Mouse (Mus musculus): ENCODE data around the gene Crocc.

Crocc gene

DNA sequence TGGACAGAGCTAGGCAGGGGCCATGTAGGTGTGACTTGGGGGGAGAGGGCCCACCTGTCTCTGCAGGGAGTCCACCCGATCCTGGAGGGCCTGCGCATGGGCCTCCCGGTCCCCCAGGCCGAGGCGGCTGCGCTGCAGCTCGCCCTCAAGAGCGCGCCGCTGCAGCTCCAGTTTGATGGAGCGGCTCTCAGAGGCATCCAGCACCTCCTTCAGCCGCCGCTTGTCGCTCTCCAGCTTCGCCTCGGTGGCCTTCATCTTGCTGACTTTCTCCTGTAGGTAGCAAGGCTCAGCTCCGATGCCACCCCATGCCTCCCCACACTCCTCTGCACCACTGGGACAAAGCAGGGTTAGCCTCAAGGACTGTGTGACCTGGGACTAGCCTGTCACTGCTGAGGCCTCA, 40.1 kb downstream of the Crocc start:
- no peak for DNase-seq (ENCODE audit: low spot score)

DNA sequence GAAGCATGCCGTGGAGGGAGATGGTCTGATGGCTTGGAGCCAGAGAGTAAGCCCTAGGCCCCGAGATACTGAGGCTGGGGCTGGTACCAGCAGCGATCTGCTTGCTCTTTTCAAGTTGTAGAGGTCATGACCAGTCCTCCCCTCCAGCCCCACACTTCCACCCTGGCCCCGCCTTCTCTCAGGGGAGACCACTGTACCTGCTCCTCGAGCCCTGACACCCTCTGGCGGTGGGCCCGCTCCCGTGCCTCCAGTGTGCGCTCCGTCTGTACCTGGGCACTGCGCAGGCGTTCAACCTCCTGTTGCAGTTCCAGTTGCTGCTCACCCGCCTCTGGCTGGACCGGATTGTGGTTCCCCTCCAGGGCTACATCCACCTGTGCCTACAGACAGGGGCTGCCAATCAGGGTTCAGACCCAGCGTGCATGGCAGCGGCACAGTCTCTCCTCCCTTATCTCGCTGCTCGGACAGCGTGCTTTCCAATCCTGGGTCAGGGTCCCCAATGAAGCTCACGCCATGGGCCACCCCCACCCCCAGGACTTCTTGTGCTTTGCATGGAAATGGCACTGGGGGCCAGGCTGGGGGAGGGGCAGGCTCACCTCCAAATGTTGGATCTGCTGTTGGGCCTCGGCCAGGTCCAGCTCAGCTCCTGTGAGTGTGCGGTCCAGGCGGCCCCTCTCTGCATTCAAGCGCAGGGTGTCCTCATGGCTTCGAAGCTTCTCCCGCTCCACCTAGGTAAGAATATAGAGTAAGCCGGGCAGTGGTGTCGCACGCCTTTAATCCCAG, 42.5 kb downstream of the Crocc start:
- no peak for DNase-seq (ENCODE audit: low spot score)

DNA sequence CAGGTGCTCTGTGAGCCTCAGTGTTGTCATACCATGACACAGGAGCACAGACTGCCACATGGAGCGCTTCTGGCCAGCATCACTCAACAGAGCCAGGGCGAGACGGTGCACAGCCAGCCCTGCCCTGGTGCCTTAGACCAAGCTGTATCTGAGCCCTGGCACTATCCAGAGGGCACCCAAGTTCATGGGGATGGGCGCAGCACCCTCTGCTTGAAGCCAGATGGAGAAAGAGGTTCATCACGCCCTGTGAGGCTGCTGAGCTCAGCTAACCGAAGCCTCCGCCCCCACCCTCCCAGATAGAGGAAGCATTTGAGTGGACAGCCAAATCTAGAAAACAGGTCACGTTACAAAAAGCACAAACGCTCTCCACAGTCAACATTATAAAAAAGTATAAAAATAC, 44.0 kb downstream of the Crocc start:
- no peak for DNase-seq (ENCODE audit: low spot score)

DNA sequence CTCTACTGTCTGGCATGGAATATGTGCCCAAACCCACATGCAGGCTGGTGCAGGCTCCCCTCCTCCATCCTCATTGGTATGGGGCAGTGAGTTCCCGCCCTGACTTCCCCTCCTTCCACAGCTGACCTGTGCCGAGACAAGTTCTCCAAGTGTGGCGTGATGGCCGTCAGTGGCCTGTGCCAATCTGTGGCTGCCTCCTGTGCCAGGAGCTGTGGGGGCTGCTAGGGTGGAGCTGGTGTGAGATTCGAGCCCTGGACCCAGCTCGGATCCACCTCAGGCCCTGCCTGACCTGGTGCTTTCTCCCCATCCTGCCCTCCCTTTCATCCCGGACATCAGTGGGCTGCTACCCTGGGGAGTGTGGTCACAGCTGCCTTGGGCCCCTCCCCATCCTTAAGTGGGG, 45.0 kb downstream of the Crocc start:
- DNase-seq (ENCODE audit: low spot score): no peak

DNA sequence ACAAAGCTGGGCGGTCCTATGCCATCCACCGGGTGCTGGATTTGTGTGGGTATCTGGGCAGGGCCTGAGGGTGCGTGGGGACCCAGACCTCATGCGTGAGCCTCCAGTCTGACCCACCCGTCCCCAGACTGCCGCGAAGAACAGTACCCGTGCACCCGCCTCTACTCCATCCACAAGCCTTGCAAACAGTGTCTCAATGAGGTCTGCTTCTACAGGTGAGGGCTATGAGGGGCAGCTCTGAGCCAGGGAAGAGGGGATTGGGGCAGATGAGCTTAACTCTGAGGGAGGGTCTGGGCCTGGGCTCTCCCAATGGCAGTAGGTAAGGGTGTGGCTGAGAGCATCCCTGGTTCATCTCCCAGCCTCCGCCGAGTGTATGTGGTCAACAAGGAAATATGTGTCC, 45.5 kb downstream of the Crocc start:
- DNase-seq (ENCODE audit: low spot score): no peak

DNA sequence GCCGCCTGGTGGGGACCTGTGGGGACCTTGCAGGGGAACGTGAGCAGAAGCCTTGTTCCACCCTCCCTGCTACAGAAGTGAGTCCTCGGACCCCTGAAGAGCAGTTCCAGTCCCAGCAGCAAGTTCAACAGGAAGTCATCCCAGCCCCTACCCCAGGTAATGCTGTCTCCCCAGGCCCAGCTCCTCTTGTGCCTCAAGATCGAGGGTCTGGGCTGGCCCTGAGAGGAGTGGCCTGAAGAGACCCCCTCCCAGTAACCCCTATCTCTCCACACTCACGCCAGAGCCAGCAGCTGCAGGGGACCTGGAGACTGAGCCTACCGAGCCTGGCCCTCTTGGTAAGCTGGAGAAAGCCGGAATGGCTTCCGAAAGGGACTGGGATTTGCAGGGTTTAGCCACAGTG, 46.2 kb downstream of the Crocc start:
- DNase-seq (ENCODE audit: low spot score): no peak

DNA sequence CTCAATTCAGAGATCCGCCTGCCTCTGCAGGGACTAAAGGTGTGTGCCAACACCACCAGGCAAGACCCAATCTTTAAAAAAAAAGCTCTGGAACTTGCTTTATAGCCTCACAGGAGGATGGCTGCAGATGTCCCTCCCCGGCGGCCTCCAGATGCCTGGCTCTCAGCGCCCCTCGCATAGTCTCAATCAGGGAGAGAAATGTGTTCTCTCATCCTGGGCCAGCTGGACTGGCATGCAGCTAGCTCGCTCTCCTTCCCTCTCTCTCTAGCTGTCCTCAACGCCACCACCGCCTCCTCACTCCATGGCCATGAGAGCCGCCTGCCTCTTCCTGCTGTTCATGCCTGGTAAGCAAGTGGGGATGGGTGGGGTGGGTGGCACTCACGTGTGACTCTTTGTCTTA, 47.8 kb downstream of the Crocc start:
- DNase-seq (ENCODE audit: low spot score): no peak

DNA sequence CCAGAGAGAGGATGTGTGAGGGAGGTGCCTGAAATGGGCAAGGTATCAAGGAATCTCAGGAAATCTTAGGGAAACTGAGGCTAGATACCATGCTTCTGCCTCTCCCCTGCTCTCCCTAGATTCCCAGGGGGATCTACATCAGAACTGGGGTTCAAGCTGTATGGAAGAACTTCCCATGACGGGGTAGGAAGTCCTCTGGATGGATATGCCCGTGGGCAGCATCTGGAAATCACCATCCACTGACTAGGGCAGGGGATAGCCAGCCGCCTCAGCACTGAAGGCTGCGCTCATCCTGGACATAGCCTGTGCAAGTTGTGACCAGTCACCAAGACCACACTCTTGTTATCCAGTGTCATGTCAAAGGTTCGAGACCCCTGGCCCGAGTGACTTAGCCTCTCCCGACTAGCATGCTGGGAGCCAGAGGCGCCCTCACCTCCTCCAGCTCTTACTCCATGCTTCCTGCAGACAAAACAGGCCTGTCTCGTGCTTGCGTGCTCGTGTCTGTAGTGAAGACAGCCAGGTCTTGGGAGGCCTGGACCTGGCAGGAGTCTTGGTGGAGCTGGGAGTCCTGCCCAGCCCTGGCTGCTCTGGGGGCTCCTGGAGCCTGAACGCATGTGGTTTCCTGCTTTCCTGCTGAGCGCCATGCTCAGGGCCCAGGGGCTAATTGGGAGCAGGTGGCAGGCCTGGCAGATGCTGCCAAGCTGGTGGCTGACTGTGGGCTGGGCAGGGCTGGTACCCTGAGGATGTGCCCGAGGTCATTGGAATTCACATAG, 48.6 kb downstream of the Crocc start:
- no peak for DNase-seq (ENCODE audit: low spot score)

DNA sequence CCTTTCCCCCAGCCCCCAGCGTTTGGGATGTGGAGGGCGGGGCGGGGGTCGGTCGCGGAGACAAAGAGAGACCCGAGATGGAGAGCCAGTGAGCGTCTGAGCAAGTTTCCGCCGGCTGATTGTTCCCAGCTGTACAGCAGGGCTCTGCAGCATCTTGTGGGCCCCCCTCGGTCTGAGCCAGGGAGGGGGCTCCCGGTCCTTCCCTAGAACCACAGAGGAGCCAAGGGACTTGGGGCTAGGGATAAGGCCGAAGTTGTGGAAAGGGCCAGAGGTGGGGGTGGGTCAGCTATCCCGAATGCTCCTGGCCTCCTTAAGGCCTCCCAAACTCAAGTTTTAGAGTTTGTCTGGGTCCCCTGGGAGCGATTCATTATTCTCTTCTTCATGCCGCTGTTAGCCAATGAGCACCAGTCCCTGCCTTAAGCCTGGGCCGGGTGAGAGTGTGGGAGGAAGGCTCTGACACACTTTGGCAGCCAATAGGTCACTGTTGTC, 49.4 kb downstream of the Crocc start:
- no peak for DNase-seq (ENCODE audit: low spot score)

DNA sequence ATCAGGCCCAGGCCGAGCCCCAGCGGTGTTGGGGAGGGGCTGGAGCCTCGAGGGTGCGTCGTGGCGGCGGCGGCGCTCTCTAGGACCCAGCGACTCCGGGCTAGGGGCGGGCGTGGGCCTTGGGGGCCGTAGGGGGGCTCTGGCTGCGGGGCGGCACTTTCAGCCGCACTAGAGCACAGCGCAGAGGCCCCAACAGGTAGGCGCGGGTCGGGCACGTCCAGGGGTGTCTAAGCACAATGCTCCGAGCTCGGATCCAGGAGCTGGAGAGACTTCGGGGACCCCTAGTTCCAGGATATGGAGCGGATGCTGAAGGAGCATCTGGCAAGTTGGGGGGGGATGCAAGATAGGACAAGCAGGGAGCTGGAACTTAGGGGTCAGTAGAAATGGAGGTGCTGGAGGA, 49.8 kb downstream of the Crocc start:
- DNase-seq (ENCODE audit: low spot score): no peak

DNA sequence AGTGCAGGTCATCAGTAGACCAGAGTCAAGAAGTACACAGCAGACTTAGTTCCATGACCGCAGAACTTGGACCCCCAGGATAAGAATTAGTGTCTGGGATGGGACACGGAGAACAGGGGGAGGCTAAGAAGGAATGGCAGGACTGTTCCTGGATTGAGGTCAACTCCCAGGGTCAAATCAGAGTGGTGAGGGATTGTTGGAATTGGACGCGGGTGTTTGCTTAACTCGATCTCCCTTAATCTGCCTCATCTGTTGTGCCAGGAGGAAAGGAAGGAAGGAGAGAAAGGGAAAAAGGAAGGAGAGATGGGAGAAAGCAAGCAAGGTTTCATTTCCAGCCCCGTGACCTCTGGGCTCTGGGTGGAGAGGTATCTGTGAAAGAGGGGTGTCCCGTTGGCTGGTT, 50.2 kb downstream of the Crocc start, which contains the start of gene Mfap2:
Gene Mfap2, plus strand, starts transcription at position 301 of the 400 bp plus-strand sequence.
- no peak for DNase-seq (ENCODE audit: low spot score)

DNA sequence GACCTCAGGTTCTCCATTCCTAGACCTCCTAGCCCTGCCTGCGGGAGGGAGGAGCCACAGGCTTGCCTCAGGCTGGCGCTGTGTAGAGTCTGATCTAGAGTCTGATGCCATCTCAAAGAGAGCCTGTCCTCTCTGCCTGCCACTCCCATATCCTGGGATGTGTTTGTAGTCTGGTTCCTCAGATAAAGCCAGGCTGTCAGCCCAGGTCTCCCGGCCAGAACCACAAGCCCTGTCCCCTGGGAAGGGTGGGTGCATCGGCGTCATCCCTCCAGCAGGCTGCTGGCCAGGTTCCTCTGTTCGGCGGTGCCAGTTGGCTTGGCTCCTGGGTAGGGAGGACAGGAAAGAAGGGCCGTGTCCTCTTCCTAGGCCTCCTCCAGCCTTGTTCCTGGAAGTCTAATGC, 52.3 kb downstream of the Crocc start:
- no peak for DNase-seq (ENCODE audit: low spot score)

DNA sequence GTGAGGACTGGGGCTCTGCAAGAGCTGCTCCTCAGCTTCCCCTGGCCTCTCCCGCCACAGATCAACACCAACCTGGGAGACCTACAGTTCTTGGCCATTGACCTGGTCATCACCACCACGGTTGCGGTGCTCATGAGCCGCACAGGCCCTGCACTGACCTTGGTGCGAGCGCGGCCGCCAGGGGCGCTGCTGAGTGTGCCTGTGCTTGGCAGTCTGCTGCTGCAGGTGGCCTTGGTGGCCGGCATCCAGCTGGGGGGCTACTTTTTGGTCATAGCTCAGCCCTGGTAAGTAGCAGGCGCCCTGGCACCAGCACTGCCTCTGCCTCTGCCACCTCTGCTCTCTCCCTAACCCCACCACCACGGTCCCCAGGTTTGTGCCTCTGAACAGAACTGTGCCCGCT, 54.4 kb downstream of the Crocc start:
- DNase-seq (ENCODE audit: low spot score): no peak

DNA sequence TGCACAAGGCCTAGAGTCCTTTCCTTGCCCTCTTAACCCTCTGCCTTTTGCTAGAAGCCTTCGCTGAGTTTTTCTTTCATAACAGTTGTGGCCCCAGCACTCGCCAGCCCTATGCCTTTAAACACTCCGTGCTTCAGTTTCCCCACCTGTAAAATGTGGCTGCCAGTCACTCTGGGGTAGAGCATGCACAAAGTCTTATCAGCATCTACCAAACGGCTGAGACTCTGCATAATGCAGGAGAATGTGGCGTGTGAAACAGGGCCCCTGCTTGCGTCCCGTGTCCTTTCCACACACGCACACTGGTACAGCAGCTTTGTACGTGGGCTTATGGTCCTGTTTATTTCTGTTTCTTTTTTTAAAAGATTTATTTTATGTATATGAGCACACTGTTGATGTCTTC, 63.5 kb downstream of the Crocc start:
- DNase-seq (ENCODE audit: low spot score): no peak

DNA sequence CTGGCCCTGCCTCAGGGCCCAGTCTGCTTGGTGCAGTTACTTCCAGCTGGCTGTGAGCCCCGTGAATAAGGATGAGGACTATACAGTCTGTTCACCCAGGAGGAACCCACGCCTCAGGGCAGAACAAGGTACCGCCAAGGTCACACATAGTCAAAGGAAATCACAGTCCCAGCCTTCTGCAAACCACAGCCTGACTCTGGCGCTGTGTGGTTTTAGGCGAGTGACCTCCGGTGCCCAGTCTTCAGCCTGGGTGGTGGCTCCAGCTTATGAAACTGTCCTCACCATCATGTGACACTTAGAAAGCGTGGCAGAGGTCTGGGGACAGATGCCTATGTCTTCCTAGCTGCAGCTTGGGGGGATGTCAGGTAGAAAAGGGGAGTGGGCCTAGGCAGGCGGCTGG, 64.5 kb downstream of the Crocc start:
- DNase-seq (ENCODE audit: low spot score): no peak

DNA sequence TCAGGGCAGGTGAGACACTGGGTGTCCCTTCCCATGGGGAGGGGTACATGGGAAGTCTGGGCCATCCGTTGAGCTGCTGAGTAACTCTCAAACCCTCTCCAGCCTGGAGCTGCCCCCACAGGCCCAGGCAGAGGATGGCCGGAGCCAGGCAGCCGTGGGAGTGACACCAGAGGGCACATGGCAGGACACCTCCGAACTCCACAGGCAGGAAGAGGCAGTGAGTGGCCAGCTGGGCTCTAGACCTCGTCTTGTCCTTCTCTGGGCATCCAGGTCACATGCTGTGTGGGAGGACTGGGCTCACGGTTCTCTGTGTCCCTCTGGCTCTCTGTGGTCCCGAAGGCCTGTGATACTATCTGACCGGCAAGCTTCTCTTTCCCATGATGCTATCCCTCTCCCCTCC, 66.5 kb downstream of the Crocc start:
- no peak for DNase-seq (ENCODE audit: low spot score)

DNA sequence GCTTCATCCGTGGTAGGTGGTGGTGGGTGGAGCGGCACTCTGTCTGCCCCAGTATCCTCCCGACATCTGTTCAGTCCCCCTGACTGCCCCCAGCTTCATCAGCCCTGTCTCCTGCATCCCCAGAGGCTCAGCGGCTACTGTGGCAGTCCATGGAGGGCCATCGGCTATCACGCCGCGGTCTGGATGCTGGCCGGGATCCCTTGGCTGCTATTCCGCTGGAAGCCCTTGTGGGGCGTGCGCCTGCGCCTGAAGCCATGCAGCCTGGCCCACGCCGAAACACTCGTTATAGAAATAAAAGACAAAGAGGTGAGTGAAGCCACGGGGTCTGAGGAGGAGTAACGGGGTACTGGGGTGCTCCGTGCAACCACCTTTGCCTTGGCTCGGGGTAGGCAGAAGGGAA, 68.1 kb downstream of the Crocc start:
- no peak for DNase-seq (ENCODE audit: low spot score)

DNA sequence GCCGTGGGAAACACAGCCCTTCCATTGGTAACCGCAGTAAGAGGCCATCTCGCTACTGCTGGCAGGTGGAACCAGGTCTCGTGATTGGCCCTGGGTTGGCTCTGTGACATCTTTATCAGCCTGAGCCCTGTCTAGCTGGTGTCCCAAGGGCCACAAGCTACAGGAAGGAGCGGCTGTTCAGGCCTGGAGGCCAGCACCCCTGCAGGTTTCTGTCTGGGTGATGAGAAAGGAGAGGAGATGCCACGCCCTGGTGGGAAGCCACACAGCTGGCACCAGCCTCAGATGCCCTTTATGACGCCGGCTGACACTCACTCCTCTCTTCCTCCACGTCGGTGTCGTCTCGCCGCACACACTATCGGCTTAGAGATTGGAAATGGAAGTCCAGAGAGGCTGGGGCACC, 70.9 kb downstream of the Crocc start:
- DNase-seq (ENCODE audit: low spot score): no peak

DNA sequence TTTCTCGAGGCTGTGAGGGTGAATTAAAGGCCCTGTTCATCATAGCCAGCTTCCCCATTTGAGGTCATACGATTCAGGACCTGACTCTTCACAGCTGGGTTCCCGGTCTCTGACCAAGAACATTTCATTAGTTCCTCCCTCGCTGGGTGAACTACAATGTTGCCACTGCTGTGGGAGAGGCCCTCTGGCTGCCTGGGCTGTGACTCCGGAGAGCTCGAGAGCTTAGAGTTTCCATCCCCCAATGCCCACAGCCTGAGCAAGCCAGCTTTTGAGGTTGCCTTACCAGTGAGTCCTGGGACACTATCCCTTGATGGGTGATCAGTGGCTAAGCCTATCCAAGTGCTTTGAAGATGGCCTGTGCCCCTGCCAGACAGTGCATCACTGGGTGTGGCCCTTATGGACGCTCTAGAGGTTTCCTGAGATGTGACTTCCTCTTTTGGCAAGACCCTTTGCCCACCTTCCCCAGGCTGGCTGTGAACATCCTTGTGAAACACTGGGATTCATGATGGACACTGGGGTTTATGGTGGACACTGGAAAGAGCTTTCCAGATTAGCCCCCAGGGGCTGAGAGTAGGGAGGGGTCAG, 71.6 kb downstream of the Crocc start:
- DNase-seq (ENCODE audit: low spot score): no peak

DNA sequence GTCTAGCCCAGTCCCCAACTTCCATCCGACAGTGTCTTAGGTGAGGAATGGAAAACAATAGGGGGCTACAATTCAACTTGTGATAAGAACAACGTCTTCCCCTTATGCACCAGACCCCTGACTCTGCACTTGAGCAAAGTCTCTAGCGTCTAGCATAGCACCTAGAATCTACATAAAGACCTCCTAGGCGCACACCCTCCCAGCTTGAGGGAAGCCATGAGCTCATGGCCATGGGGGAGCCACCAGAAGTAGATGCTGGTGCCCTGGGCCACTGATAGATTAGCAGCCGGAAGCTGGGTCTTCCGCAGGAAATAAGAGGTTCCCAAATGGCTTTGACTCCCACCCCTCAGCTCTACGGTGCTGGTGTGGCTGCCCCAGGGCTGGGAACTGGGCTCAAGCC, 72.9 kb downstream of the Crocc start:
- DNase-seq (ENCODE audit: low spot score): no peak

DNA sequence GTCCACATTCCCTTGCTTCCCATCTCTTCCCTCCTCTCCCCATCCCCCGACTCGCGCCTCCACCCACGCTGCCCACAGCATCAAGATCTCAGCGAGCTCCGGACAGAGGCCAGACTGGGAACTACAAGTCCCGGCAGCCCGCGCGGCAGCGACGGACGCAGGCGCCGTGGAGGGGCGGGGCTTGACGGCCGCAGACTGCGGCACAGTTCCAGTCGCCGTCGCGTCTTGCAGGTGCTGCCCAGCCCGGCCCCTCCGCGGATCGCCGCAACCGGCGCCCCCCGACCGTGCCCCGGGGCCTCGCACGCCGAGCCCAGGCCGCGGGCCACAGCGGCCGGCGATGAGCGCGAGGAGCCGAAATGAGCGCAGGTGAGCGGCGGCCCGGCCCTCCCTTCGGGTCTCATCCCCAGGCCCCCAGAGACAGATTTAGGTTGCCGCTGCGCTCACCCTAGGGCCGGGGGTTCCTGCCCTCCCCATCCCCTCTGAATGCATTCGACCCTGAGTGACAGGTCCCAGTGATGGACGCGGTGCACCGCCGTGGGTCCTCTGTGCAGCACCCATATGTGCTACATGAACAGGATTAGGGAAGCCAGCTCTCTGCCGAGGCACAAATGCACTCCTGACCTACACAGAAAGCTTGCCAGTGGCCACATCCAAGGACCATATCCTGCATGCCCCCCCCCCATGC, 73.5 kb downstream of the Crocc start, which contains the start of gene Atp13a2:
Gene Atp13a2, plus strand, starts transcription at position 163 of the 685 bp plus-strand sequence.
- peak; percentile 91 for DNase-seq (ENCODE audit: low spot score)

DNA sequence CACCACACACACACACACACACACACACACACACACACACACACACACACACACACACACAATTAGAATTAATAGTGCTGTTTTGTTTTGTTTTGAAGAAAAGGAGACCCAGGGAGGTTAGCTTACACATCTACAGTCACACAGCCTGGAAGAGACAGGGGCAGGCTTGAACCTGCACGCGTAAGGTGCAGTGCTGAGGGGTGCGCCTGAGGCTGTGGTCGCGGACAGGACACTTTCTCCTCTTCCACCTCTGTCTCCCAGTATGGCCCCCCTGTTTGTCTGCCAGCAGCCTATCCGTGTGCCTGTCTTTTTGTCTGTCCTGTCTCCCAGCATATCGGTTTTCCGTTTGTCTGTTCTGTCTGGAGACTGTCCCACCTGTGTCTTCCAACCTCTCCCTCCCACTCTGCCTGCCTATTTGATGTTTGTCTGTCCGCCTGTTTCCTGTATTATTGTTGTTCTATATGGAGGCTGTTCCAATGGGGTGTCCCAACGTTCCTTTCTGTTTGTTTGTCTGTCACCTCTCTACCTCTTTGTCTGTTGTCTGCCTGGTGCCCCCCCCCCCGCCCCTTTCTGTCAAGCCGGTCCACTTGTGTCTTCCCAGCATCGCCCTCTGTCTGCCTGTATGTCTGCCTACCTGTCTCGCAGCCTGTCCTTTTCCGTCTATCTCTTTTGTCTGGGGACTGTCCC, 74.2 kb downstream of the Crocc start:
- DNase-seq (ENCODE audit: low spot score): no peak

All from urinary bladder, postnatal 25 days (tissue).